Mouse (Mus musculus) liver, embryonic 11.5 days (tissue): ENCODE results near the gene Adra1d. TPM values are rescaled to one million over a fixed set of nuclear protein-coding genes. Genes with fewer than 3 reads are reported as not detected.

Source experiments
- ATAC-seq: fragments of 200-750 bp; cut with Nextera tagmentation; replicated peaks from 2 replicates; pipeline ENCODE4 v1.8.0; 2017; ENCODE audit warnings: moderate number of reproducible peaks, mild to moderate bottlenecking, moderate TSS enrichment, moderate library complexity; ENCODE audit not compliant: low FRiP score
- DNase-seq: peaks from one replicate; pipeline ENCODE4 v3.0.0-alpha.2; 2017; ENCODE audit warnings: low spot score
- H3K27ac ChIP-seq: fragments of 300-500 bp; sonication (generic); 2 replicates; pipeline ENCODE4 v1.5.1; 2014; ENCODE audit warnings: mild to moderate bottlenecking, low read depth, low read length, control low read depth
- H3K27me3 ChIP-seq: fragments of 300-500 bp; sonication (generic); replicated peaks from 2 replicates; pipeline ENCODE4 v1.6.1; 2014; ENCODE audit warnings: low read length, mixed read lengths; ENCODE audit not compliant: control insufficient read depth, insufficient read depth
- H3K36me3 ChIP-seq: fragments of 300-500 bp; sonication (generic); 2 replicates; pipeline ENCODE4 v1.6.1; 2014; ENCODE audit warnings: mild to moderate bottlenecking, low read length, moderate library complexity, mixed read lengths; ENCODE audit not compliant: control insufficient read depth, insufficient read depth
- H3K4me1 ChIP-seq: fragments of 300-500 bp; sonication (generic); replicated peaks from 2 replicates; pipeline ENCODE4 v1.6.1; 2014; ENCODE audit warnings: low read length, mixed read lengths; ENCODE audit not compliant: control insufficient read depth, insufficient read depth
- H3K4me2 ChIP-seq: fragments of 300-500 bp; sonication (generic); 2 replicates; pipeline ENCODE4 v1.6.1; 2014; ENCODE audit warnings: mild to moderate bottlenecking, control low read depth, moderate library complexity
- H3K4me3 ChIP-seq: fragments of 300-500 bp; sonication (generic); 2 replicates; pipeline ENCODE4 v1.5.1; 2014; ENCODE audit warnings: low read depth, low read length, control low read depth
- H3K9ac ChIP-seq: fragments of 300-500 bp; sonication (generic); 2 replicates; pipeline ENCODE4 v1.6.1; 2014; ENCODE audit warnings: low read depth, low read length, control low read depth
- H3K9me3 ChIP-seq: fragments of 300-500 bp; sonication (generic); 2 replicates; pipeline ENCODE4 v1.6.1; 2016; ENCODE audit warnings: low read length, inconsistent platforms, mixed read lengths; ENCODE audit not compliant: control insufficient read depth
- WGBS: fragments of 180-500 bp; shearing (Covaris S2); extraction: QIAGEN DNeasy Blood & Tissue Kit; methylation state at CpG from one replicate; pipeline ENCODE4 v1.1.7; 2014; 5-methylcytosine and 5-hydroxymethylcytosine counted together
- polyA plus RNA-seq: library from polyadenylated mRNA; unstranded; fragments of >200 nt; fragmentation: Nextera tagmentation; extraction: Ambion mirVana; gene quantifications from 2 replicates; pipeline ENCODE4 v1.2.1, GENCODE M21; 2014

The Adra1d gene
- polyA plus RNA-seq, 1 experiment from 2014 or later, result 1.5 TPM

DNA sequence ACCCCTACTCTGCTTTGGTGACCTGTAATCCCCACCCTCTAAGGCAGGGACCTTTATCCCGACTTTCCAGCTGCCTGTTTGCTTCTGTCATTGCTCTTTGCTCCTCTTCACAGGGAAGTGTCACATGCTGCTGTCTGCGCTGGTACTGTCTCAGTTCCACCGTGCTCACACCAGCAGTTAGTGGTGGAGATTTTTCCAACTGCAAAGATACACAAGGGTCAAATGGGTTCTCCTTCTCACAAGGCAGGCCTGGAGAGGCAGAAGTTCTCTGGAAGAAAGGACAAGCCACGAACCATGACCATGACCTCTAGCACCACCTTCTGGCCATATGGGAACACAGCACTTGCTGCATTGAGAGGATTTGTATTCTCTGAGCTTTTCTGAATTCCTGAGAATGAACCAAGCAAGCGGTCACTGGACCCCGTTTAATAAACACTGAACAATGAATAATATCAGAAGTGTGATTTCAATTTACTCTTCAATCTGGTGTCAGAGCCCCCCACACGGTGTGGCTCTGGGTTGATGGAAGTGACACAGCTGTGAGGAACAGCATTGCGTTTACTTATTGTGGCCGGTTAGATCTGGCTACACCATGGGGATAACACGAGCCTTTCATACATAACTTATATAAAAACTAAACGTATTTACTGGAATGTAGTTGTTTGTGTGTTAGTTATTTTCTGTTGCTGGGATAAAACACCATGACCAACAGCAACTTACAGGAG, 32.0 kb downstream of the Adra1d start:
- WGBS, result 35% methylated on average over 11 of the region's 11 CpGs
- DNase-seq, result no peak

GRCm38 (mm10) chr2:131527061-131527460, 35.0 kb downstream of the Adra1d start:
- Histone ChIP-seq H3K36me3 (no peaks in the 10 kb centered on the region), H3K4me2 (no peak overlapping the region), H3K9me3 (no peaks in the 10 kb centered on the region), H3K27me3 (no peaks in the 10 kb centered on the region), H3K27ac (no peak overlapping the region), H3K4me1 (peaks cover 3% of the 10 kb centered on the region; the same call in 1 of the 2 replicates), H3K4me3 (no peak overlapping the region), H3K9ac (no peak overlapping the region)
- WGBS, result 41% methylated on average over 3 of the region's 3 CpGs
- peak; percentile 34; the same call in 1 of the 2 replicates for ATAC-seq
- DNase-seq, result no peak

More for the DNA sequence above, 32.0 kb downstream of the Adra1d start:
- peaks cover 3% of the 10 kb centered on the region; the same call in 1 of the 2 replicates for H3K4me1 ChIP-seq
- no peak overlapping the region for H3K9ac ChIP-seq
- no peaks in the 10 kb centered on the region for H3K36me3 ChIP-seq
- no peak overlapping the region for H3K27ac ChIP-seq
- H3K4me3 ChIP-seq, result no peak overlapping the region
- no peak overlapping the region for H3K4me2 ChIP-seq
- no peaks in the 10 kb centered on the region for H3K27me3 ChIP-seq
- no peaks in the 10 kb centered on the region for H3K9me3 ChIP-seq
- ATAC-seq, result 0 out of 2 replicates have a peak, but pooled peaks have one; percentile 27

DNA sequence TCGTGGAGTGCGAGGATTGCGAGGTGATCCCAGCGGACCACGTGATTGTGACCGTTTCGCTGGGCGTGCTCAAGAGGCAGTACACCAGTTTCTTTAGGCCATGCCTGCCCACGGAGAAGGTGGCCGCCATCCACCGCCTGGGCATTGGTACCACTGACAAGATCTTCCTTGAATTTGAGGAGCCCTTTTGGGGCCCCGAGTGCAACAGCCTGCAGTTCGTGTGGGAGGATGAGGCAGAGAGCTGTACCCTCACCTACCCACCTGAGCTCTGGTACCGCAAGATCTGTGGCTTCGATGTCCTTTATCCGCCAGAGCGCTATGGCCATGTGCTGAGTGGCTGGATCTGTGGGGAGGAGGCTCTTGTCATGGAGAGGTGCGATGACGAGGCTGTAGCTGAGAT, 41.3 kb downstream of the Adra1d start:
- no peak for DNase-seq
- peaks cover 16% of the 10 kb centered on the region for H3K4me1 ChIP-seq
- 94% methylated on average over 19 of the region's 19 CpGs for WGBS

DNA sequence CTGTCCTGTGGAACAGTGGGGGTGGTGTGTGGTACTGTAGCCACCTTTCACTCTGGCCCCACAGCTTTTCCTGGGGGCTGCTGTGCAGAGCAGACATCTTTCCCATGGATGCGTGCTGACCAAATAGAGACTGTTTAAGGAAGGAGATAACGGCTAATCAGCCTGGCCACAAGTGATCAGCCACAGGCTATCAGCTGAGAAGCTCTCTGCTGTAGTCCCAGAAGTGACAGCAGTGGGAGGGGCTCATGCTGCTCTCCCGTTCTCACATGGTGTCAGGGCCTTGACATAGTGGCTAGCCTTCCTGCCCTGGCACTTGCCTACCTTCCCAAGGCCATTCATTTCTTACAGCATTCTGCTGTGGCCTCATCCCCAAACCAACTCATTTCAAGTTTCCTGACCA, 43.3 kb downstream of the Adra1d start:
- no peak for DNase-seq

More for the DNA sequence above, 41.3 kb downstream of the Adra1d start:
- H3K36me3 ChIP-seq, result peaks cover 5% of the 10 kb centered on the region; the same call in 1 of the 2 replicates
- H3K9ac ChIP-seq, result no peak overlapping the region
- no peak for ATAC-seq
- no peaks in the 10 kb centered on the region for H3K27me3 ChIP-seq
- H3K4me3 ChIP-seq, result no peak overlapping the region
- no peak overlapping the region for H3K4me2 ChIP-seq
- no peak overlapping the region for H3K27ac ChIP-seq
- H3K9me3 ChIP-seq, result no peaks in the 10 kb centered on the region

DNA sequence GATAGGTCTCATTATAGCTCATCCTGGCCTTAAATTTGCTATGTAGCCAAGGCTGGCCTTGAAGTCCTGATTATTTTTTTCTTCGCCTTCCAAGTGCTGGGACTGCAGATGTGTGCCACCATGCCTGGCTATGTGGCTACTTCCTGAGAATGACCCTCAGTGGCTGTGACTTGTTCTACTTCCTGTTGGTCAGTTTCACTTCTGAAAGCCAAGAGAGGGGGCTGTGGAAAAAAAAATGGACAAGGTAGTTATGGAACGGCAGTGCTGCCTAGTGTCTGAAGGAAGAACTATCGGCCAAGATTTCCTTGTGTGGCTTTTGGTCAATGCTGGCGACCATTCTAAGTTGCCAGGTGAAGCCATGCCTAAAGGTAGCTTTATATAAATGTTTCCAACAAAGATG, 44.5 kb downstream of the Adra1d start:
- H3K27ac ChIP-seq, result no peak overlapping the region

More for the DNA sequence above, 43.3 kb downstream of the Adra1d start:
- Histone ChIP-seq H3K4me2 (peak overlapping the region; percentile 30), H3K4me3 (no peak overlapping the region), H3K9ac (no peak overlapping the region), H3K36me3 (peaks cover 5% of the 10 kb centered on the region; the same call in 1 of the 2 replicates), H3K27me3 (no peaks in the 10 kb centered on the region), H3K4me1 (peaks cover 29% of the 10 kb centered on the region), H3K27ac (no peak overlapping the region), H3K9me3 (no peaks in the 10 kb centered on the region)
- ATAC-seq, result peak; percentile 90
- WGBS, result 7% methylated on average over 3 of the region's 3 CpGs

DNA sequence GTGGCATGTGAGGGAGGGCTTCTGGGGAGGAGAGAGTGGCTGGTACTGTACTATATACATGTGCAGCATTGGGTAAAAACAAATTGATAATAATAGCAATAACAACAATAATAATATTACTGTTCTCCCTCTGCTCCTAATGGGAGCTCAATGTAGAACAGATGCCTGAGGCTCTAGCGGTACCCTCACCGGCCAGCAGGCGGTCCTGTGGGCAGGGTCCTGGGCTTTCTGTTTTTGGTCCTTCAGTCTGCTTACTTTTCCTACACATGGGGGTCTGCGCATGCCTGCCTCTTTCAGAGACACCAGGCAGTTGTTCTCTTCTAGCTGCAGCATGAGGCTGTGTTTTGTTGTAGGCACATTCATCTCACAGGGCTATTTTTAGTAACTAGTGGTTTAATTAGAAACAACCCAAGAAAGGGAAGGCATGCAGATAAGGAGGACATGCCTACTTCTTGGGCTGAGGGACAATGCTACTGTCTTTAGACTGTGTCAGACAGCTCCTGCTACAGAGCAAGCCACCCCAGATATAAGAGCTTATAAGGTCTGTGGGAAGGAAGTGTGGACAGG, 47.9 kb downstream of the Adra1d start:
- no peak overlapping the region for H3K27ac ChIP-seq
- no peak overlapping the region for H3K9ac ChIP-seq
- H3K36me3 ChIP-seq, result no peaks in the 10 kb centered on the region
- peaks cover 41% of the 10 kb centered on the region for H3K4me1 ChIP-seq
- H3K4me2 ChIP-seq, result no peak overlapping the region
- no peaks in the 10 kb centered on the region for H3K27me3 ChIP-seq
- H3K4me3 ChIP-seq, result no peak overlapping the region
- no peak for DNase-seq
- 61% methylated on average over 4 of the region's 4 CpGs for WGBS
- H3K9me3 ChIP-seq, result no peaks in the 10 kb centered on the region
- peak; percentile 21 for ATAC-seq

More for the DNA sequence above, 44.5 kb downstream of the Adra1d start:
- H3K4me3 ChIP-seq, result no peak overlapping the region
- H3K4me2 ChIP-seq, result no peak overlapping the region
- H3K9me3 ChIP-seq, result no peaks in the 10 kb centered on the region
- 82% methylated on average over 4 of the region's 4 CpGs for WGBS
- no peaks in the 10 kb centered on the region for H3K27me3 ChIP-seq
- ATAC-seq, result no peak
- DNase-seq, result no peak
- H3K9ac ChIP-seq, result no peak overlapping the region
- peaks cover 34% of the 10 kb centered on the region for H3K4me1 ChIP-seq
- peaks cover 5% of the 10 kb centered on the region; the same call in 1 of the 2 replicates for H3K36me3 ChIP-seq

GRCm38 (mm10) chr2:131513477-131513876, 48.6 kb downstream of the Adra1d start:
- Histone ChIP-seq H3K9ac (no peak overlapping the region), H3K4me2 (no peak overlapping the region), H3K27ac (no peak overlapping the region), H3K27me3 (no peaks in the 10 kb centered on the region), H3K4me1 (peaks cover 41% of the 10 kb centered on the region), H3K4me3 (no peak overlapping the region), H3K9me3 (no peaks in the 10 kb centered on the region), H3K36me3 (no peaks in the 10 kb centered on the region)
- ATAC-seq (no peak), DNase-seq (no peak)
- 59% methylated on average over 2 of the region's 2 CpGs for WGBS

- WGBS, result 72% methylated on average over 5 of the region's 5 CpGs
- DNase-seq (no peak), ATAC-seq (no peak)
- H3K9me3 ChIP-seq, result no peaks in the 10 kb centered on the region
- H3K36me3 ChIP-seq, result no peaks in the 10 kb centered on the region
- H3K9ac ChIP-seq, result no peak overlapping the region
- no peak overlapping the region for H3K4me2 ChIP-seq
- peaks cover 39% of the 10 kb centered on the region for H3K4me1 ChIP-seq
- H3K27ac ChIP-seq, result no peak overlapping the region
- no peaks in the 10 kb centered on the region for H3K27me3 ChIP-seq
- H3K4me3 ChIP-seq, result no peak overlapping the region
Observed at GRCm38 (mm10) chr2:131510531-131510930, 51.6 kb downstream of the Adra1d start.
